Comparison of ENCODE assay signal across 13 mouse cellular contexts in the genomic region with DNA sequence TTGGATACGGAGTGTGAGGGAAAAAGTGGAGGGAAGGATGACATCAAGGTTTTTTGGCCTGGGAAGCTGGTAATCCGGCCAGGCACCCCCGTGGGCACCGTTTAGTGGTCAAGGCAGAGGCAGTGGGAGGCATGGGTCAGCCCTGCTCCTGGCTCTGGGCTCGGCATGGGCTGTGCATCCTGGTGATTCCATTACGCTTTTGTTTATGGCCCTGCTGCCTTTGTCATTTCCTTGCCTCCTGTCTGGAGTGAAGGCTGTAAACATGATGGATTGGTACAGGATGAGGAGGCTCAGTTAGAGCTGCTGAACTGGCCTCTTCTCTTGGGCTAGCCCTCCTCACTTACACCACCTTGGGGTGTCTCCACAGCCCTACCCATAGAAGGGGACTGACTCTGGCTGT. TPM values are rescaled to one million over a fixed set of nuclear protein-coding genes. Genes with fewer than 3 reads are reported as not detected.
DNase-seq lines count a peak whose midpoint lies in the region; ATAC-seq and TF ChIP-seq lines count a peak whose summit lies in the region.
"Had no signal": no experiment of that assay in that cellular context is flagged by ENCODE, and none has a peak within 500 bp of the region (broad histone marks: within the 10 kb centered on the region; RNA-seq: fewer than 3 reads in every experiment).

No protein-coding gene starts in this region.

- no peak for TF ChIP-seq POLR2A in myocyte (IDR thresholded peaks at IDR 0.05; ENCODE audit: insufficient read length, low read depth)

- no peak overlapping the region for H3K4me2 ChIP-seq in hindbrain, postnatal 0 days (ENCODE audit: low read depth, low read length)
- H3K4me2 ChIP-seq in lung, embryonic 16.5 days (ENCODE audit: low read depth, low read length), result no peak overlapping the region
- H3K4me2 ChIP-seq in myocyte (ENCODE audit: low read depth), result peak overlapping the region; percentile 59
- H3K4me2 ChIP-seq in midbrain, embryonic 16.5 days (ENCODE audit: low read length), result no peak overlapping the region
- H3K4me2 ChIP-seq: embryonic facial prominence, embryonic 15.5 days; forebrain, embryonic 13.5 days; heart, embryonic 13.5 days had no signal

- no peak for TF ChIP-seq CTCF in hindbrain, postnatal 0 days (IDR thresholded peaks at IDR 0.05; ENCODE audit: low read depth)

- 0 out of 2 replicates have a peak, but pooled peaks have one; percentile 7 for ATAC-seq in hindbrain, postnatal 0 days
- peak; percentile 75 for ATAC-seq in lung, embryonic 16.5 days (ENCODE audit: low read depth)
- ATAC-seq in midbrain, embryonic 16.5 days, result no peak

- H3ac ChIP-seq in myocyte (ENCODE audit: control insufficient read depth, insufficient read length), result no peak overlapping the region

- no peak overlapping the region for H3K9ac ChIP-seq in hindbrain, postnatal 0 days (replicated peaks; ENCODE audit: low read length)
- no peak overlapping the region for H3K9ac ChIP-seq in lung, embryonic 16.5 days (ENCODE audit: low read length)
- H3K9ac ChIP-seq in midbrain, embryonic 16.5 days (ENCODE audit: low read depth, low read length), result no peak overlapping the region
- H3K9ac ChIP-seq: embryonic facial prominence, embryonic 15.5 days; forebrain, embryonic 13.5 days; heart, embryonic 13.5 days had no signal

- H3K79me2 ChIP-seq in myocyte (ENCODE audit: control insufficient read depth, insufficient read depth), result no peaks in the 10 kb centered on the region

- peaks cover 20% of the 10 kb centered on the region for H3K4me1 ChIP-seq in hindbrain, postnatal 0 days (ENCODE audit: insufficient read depth, low read length)
- peaks cover 49% of the 10 kb centered on the region for H3K4me1 ChIP-seq in hindbrain, embryonic 10.5 days (replicated peaks)
- H3K4me1 ChIP-seq in lung, embryonic 16.5 days (replicated peaks; ENCODE audit: control insufficient read depth, insufficient read depth, low read length), result no peaks in the 10 kb centered on the region; the same call in 1 of the 2 replicates
- H3K4me1 ChIP-seq in midbrain, embryonic 16.5 days (ENCODE audit: control insufficient read depth, insufficient read depth, low read length), result no peaks in the 10 kb centered on the region
- H3K4me1 ChIP-seq: embryonic facial prominence, embryonic 15.5 days had no signal

- H3K27me3 ChIP-seq in hindbrain, postnatal 0 days (ENCODE audit: insufficient read depth, low read length), result no peaks in the 10 kb centered on the region
- H3K27me3 ChIP-seq in hindbrain, embryonic 10.5 days (ENCODE audit: insufficient read depth, poor library complexity, severe bottlenecking), result peaks cover 5% of the 10 kb centered on the region; the same call in 1 of the 2 replicates
- H3K27me3 ChIP-seq in lung, embryonic 16.5 days (ENCODE audit: control insufficient read depth, insufficient read depth, low read depth, low read length), result no peaks in the 10 kb centered on the region
- no peaks in the 10 kb centered on the region for H3K27me3 ChIP-seq in myocyte (ENCODE audit: control insufficient read depth, insufficient read depth, insufficient read length)
- H3K27me3 ChIP-seq in midbrain, embryonic 16.5 days (ENCODE audit: control insufficient read depth, insufficient read depth, low read depth, low read length), result no peaks in the 10 kb centered on the region; the same call in 1 of the 2 replicates
- H3K27me3 ChIP-seq: CH12.LX; embryonic facial prominence, embryonic 15.5 days; forebrain, embryonic 13.5 days had no signal

- no peak overlapping the region for H3K27ac ChIP-seq in hindbrain, postnatal 0 days
- no peak overlapping the region for H3K27ac ChIP-seq in hindbrain, embryonic 10.5 days
- H3K27ac ChIP-seq in lung, embryonic 16.5 days (ENCODE audit: low read length), result no peak overlapping the region
- H3K27ac ChIP-seq in midbrain, embryonic 16.5 days (ENCODE audit: low read length), result no peak overlapping the region
- H3K27ac ChIP-seq: embryonic facial prominence, embryonic 15.5 days; forebrain, embryonic 13.5 days; heart, embryonic 13.5 days had no signal

- DNase-seq in hindbrain, postnatal 0 days (ENCODE audit: low spot score), result no peak
- no peak for DNase-seq in hindbrain, embryonic 10.5 days (ENCODE audit: low spot score)
- DNase-seq in lung, adult 18-20 months, result no peak
- DNase-seq in forelimb bud, embryonic 11.5 days (ENCODE audit: low read depth, low spot score), result peak; percentile 17
- no peak for DNase-seq in ovary, postnatal 14 days (ENCODE audit: low spot score)
- DNase-seq: gastrocnemius, postnatal 25 days had no signal

- H3K36me3 ChIP-seq in hindbrain, postnatal 0 days (ENCODE audit: insufficient read depth, low read length), result no peaks in the 10 kb centered on the region
- H3K36me3 ChIP-seq in hindbrain, embryonic 10.5 days, result no peaks in the 10 kb centered on the region
- no peaks in the 10 kb centered on the region for H3K36me3 ChIP-seq in lung, embryonic 16.5 days (ENCODE audit: control insufficient read depth, insufficient read depth, low read length)
- H3K36me3 ChIP-seq in myocyte (ENCODE audit: control insufficient read depth, insufficient read depth), result no peaks in the 10 kb centered on the region
- H3K36me3 ChIP-seq in midbrain, embryonic 16.5 days (ENCODE audit: control insufficient read depth, insufficient read depth, low read length), result no peaks in the 10 kb centered on the region
- H3K36me3 ChIP-seq: embryonic facial prominence, embryonic 15.5 days; heart, embryonic 13.5 days had no signal

- 29% methylated on average over 6 of the region's 6 CpGs for WGBS in hindbrain, postnatal 0 days
- WGBS in hindbrain, embryonic 10.5 days, result 68% methylated on average over 6 of the region's 6 CpGs
- WGBS in lung, embryonic 16.5 days, result 31% methylated on average over 6 of the region's 6 CpGs
- 65% methylated on average over 6 of the region's 6 CpGs for WGBS in midbrain, embryonic 16.5 days

- H3K9me3 ChIP-seq in hindbrain, postnatal 0 days (ENCODE audit: low read length), result no peaks in the 10 kb centered on the region
- no peaks in the 10 kb centered on the region for H3K9me3 ChIP-seq in hindbrain, embryonic 10.5 days
- H3K9me3 ChIP-seq in lung, embryonic 16.5 days (ENCODE audit: control insufficient read depth, low read length), result no peaks in the 10 kb centered on the region
- H3K9me3 ChIP-seq in midbrain, embryonic 16.5 days (replicated peaks; ENCODE audit: control insufficient read depth, low read length, poor library complexity, severe bottlenecking), result no peaks in the 10 kb centered on the region
- H3K9me3 ChIP-seq: embryonic facial prominence, embryonic 15.5 days; forebrain, embryonic 13.5 days; heart, embryonic 13.5 days had no signal

- H3K4me3 ChIP-seq in hindbrain, postnatal 0 days (ENCODE audit: low read length), result no peak overlapping the region
- H3K4me3 ChIP-seq in hindbrain, embryonic 10.5 days, result no peak overlapping the region
- no peak overlapping the region for H3K4me3 ChIP-seq in lung, embryonic 16.5 days (ENCODE audit: low read length)
- no peak overlapping the region for H3K4me3 ChIP-seq in myocyte
- no peak overlapping the region for H3K4me3 ChIP-seq in midbrain, embryonic 16.5 days (ENCODE audit: low read depth, low read length)
- H3K4me3 ChIP-seq: embryonic facial prominence, embryonic 15.5 days; forebrain, embryonic 13.5 days; heart, embryonic 13.5 days had no signal

TF ChIP-seq in myocyte, 11 proteins besides CTCF, POLR2A, EP300 and RAD21:
- TF ChIP-seq E2F4 (IDR thresholded peaks at IDR 0.05; ENCODE audit: insufficient read depth), result no peak
- no peak for TF ChIP-seq TCF12 (IDR thresholded peaks at IDR 0.05; ENCODE audit: insufficient read depth, poor library complexity, severe bottlenecking)
- TF ChIP-seq REST (IDR thresholded peaks at IDR 0.05; ENCODE audit: insufficient read depth, insufficient read length), result no peak
- TF ChIP-seq TCF3 (IDR thresholded peaks at IDR 0.05; ENCODE audit: insufficient read length, low read depth), result no peak
- TF ChIP-seq SRF (IDR thresholded peaks at IDR 0.05; ENCODE audit: control insufficient read depth, insufficient read length, low read depth), result no peak
- no peak for TF ChIP-seq MYOG (IDR thresholded peaks at IDR 0.05; ENCODE audit: control insufficient read depth in 1 of 3, insufficient read depth in 1 of 3, insufficient read length in 2 of 3, low read depth in 2 of 3)
- no peak for TF ChIP-seq USF1 (IDR thresholded peaks at IDR 0.05; ENCODE audit: low read depth)
- no peak for TF ChIP-seq MAX (IDR thresholded peaks at IDR 0.05; ENCODE audit: low read depth)
- TF ChIP-seq POLR2AphosphoS2 (IDR thresholded peaks at IDR 0.05; ENCODE audit: insufficient read length, low read depth), result no peak
- no peak for TF ChIP-seq MYOD1 (IDR thresholded peaks at IDR 0.05; ENCODE audit: control insufficient read depth in 1 of 3, insufficient read length in 2 of 3, low read depth in 2 of 3)
- no peak for TF ChIP-seq CEBPB (IDR thresholded peaks at IDR 0.05; ENCODE audit: insufficient read depth, poor library complexity, severe bottlenecking)

RNA-seq across cellular contexts. Expression of gene Exog, which starts 33.0 kb away (rescaled TPM):
- 16.6 and 19.4 TPM in 2 replicates for total RNA-seq in hindbrain, postnatal 0 days (2014; rRNA removed)
- polyA plus RNA-seq in hindbrain, postnatal 0 days (2015; fragmentation: Nextera tagmentation; extraction: Ambion mirVana), result 30.1 and 30.6 TPM in 2 replicates
- polyA plus RNA-seq in hindbrain, embryonic 10.5 days (2016; fragmentation: Nextera tagmentation; extraction: Ambion mirVana), result 37.2 and 39.4 TPM in 2 replicates
- polyA plus RNA-seq in lung, embryonic 16.5 days (2015; fragmentation: Nextera tagmentation; extraction: Ambion mirVana), result 23.5 and 27.3 TPM in 2 replicates
- polyA plus RNA-seq in myocyte (2012; fragmentation: generic; extraction: Trizol), result 4.0 TPM
- polyA plus RNA-seq in midbrain, embryonic 16.5 days (2015; fragmentation: Nextera tagmentation; extraction: Ambion mirVana), result 53.3 and 58.6 TPM in 2 replicates
